Mouse (Mus musculus): Measurements from ENCODE around the gene Spag8. TPM values are rescaled to one million over a fixed set of nuclear protein-coding genes. Genes with fewer than 3 reads are reported as not detected.

The Spag8 gene
- under 1 TPM in 1 of 2 experiments, not detected in 1; 0.26 TPM for total RNA-seq (2021)
- long read RNA-seq, experiment 1, result 0 reads
- long read RNA-seq, experiment 2, result 0 reads

- DNase-seq (ENCODE audit: low spot score in 2 of 2), result no peak
These were observed at the start of gene Spag8 for GRCm38 (mm10) chr4:43653161-43654015. Gene Spag8, minus strand, starts transcription at chr4:43653594.

DNA sequence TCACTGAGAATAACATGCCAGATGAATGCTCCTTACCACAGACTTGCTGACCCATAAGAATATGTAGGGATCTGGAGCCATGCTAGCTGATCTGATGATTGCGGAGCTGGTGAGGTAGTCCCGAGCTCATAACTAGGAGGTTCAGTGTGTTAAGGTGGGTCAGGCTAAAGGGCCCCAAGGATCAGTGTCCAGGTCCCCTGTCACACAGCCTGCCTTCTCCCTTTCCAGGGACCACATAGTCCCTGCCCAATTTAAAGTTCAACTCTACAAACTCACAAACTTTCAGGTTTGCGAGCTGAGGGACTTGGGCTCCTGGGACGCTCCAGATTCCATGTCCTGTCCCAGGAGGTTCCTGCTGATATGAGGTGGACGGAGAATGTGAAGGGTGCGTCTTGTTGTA is 47.3 kb upstream of the Spag8 start, which contains the start of gene Olfr70:
Gene Olfr70 (minus strand): TSS at position 101 of the 400 bp plus-strand sequence.
- DNase-seq (ENCODE audit: low spot score in 2 of 2), result no peak

GRCm38 (mm10) chr4:43696561-43696960 is 43.2 kb upstream of the Spag8 start:
- DNase-seq (ENCODE audit: low spot score in 2 of 2), result no peak

DNA sequence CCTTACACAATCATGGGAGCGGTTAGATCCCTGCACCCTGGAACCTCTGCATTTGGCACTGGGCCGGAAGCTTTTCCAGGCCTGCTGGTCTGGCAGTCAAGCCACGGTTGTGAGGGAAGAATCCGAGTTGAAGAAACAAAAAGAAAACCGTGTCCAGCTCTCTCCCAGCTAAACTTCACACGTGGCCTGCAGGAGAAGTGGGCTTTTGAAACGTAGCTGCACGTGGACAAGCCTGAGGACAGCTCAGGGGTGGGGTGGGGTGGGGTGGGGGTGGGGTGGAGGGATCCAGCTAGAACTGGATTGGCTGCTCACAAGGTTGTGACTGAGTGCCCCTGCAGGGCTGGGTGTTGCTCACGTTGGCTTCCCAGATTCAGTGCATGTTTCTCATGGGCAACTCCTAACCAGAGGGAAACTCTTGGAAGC is 41.9 kb upstream of the Spag8 start:
- DNase-seq (ENCODE audit: low spot score in 2 of 2), result peak in 1 of 2 experiments; percentile 55

- DNase-seq (ENCODE audit: low spot score in 2 of 2), result no peak
These were observed 41.2 kb upstream of the Spag8 start for GRCm38 (mm10) chr4:43694439-43695248.

DNA sequence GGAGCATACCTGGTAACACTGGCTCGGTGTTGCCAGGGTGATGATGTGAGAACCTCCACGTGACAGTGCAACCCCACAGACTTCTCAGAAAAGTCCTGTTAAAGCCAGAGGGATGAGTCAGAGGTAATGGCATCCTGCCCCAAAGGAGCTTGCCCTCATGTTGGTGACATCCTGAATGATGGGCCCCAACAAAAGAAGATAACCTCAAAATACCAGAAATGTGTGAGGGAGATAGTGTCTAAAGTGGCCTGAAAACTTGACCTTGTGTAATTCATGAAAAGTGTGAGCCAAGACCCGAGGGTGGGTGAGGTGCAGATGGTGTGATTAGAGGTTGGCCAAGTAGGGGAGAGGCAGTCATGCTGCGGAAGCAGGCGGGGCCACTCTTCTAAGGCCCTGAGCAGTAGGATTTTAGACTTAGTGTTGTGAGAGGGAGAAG is 40.4 kb upstream of the Spag8 start:
- DNase-seq (ENCODE audit: low spot score in 2 of 2), result no peak

- DNase-seq (ENCODE audit: low spot score in 2 of 2), result no peak
These were observed 37.6 kb upstream of the Spag8 start for GRCm38 (mm10) chr4:43691026-43691425.

GRCm38 (mm10) chr4:43690021-43690420 is 36.6 kb upstream of the Spag8 start:
- no peak for DNase-seq (ENCODE audit: low spot score in 2 of 2)

GRCm38 (mm10) chr4:43679416-43680043 is 26.1 kb upstream of the Spag8 start:
- peak in 1 of 2 experiments; percentile 39 for DNase-seq (ENCODE audit: low spot score in 2 of 2)

GRCm38 (mm10) chr4:43678541-43678940 is 25.1 kb upstream of the Spag8 start:
- no peak for DNase-seq (ENCODE audit: low spot score in 2 of 2)

GRCm38 (mm10) chr4:43675608-43676007 is 22.2 kb upstream of the Spag8 start:
- DNase-seq (ENCODE audit: low spot score in 2 of 2), result no peak

- DNase-seq (ENCODE audit: low spot score in 2 of 2), result no peak
These were observed 21.6 kb upstream of the Spag8 start for GRCm38 (mm10) chr4:43674974-43675373.

DNA sequence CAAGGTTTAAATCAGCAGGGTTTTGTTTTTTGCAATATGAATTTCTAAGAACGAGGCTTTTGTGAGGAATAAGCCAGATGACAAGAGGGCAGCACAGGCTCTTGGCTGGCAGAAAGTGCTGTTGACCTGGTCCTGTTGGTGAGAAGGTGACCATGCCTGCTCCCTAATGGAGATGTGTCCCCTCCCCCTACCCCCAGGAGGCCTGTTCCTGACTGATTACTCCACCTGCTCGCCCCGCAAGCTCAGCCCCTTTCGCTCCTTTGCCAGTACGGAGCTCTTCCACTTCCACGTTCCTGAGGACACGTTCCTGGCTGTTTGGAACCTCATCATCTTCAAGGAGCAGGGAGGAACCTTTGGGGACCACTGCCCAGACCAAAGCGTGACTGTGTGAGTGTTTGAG is 20.3 kb upstream of the Spag8 start:
- DNase-seq (ENCODE audit: low spot score in 2 of 2), result no peak

DNA sequence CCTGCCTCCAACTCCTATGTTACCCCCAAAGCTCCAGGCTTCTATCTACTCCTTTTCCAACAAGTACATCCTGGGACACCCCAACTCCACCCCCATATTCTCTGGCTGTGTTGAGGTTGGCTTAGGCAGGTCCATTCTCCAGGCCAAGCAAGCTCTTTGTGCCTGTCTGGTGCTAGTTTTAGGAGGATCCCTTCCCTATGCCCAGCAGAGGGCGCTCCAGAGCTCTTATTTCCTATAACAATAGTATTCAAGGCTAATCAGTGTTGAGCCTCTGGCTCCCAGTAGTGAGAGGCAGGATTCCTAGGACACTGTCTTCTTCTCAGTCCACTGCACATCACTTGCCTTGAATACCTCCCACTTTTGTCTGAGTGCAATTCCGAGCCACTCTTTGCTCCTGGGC is 18.7 kb upstream of the Spag8 start:
- peak; percentile 83 to 92 for DNase-seq (ENCODE audit: low spot score in 2 of 2)

DNA sequence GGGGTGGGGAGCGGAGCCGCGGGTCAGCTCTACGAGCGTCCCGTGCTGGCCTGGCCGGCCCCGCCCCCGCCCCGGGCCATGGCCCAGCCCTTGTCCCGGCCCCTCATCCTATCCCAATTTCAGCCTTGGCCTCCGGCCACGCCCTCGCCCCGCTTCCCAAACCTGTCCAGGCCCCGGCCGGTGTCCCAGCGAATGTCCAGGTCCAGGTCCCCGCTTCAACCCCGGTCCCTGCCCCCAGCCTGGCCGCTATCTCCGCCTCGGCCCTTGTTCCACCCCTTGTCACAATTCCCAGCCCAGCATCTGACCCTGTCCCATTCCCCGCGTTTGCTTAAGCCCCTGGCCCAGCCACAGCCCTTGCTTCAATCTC is 16.0 kb upstream of the Spag8 start:
- peak; percentile 72 to 80 for DNase-seq (ENCODE audit: low spot score in 2 of 2)

- peak; percentile 75 to 90 for DNase-seq (ENCODE audit: low spot score in 2 of 2)
These were observed 15.5 kb upstream of the Spag8 start, which contains the start of the genes Tmem8b and Fam221b for GRCm38 (mm10) chr4:43668782-43669427. Gene Tmem8b, plus strand, starts transcription at chr4:43668971. Gene Fam221b, minus strand, starts transcription at chr4:43669145.

DNA sequence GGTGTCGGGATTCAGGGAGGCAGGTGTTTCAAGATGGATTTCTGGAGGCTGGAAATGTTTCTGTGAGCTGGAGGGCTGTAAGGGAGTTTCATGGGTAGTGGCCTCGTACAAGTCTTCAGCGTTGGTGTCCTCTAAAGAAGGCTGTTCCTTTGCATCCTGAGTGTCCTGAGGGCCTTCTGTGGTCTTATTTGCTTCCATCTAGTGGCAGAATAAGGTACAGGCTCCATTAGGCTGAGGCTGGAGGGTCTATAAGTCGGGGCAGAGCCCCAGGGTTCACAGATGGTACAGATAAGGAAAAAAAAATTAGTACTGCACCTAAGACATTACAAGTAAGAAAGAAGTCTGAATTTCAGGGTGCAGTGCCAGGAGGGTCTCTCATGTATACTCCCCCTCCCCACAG is 13.0 kb upstream of the Spag8 start:
- no peak for DNase-seq (ENCODE audit: low spot score in 2 of 2)

DNA sequence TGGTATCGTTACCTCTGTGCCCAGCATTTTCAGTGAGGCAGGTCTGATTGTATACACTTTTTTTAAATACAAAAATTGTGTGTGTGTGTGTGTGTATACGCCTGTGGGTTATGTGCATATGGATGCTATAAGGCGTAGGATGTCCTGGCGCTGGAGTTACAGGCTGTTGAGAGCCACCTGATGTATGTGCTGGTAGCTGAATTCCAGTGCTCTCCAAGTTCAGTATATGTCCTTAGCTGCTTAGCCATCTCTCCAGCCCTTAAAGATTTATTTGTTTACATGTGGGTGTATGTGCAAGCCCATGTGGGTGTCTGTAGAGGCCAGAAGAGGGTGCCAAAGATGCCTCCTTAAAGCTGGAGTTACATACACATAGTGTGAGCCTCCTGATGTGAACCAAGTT is 3.8 kb upstream of the Spag8 start:
- no peak for DNase-seq (ENCODE audit: low spot score in 2 of 2)

DNA sequence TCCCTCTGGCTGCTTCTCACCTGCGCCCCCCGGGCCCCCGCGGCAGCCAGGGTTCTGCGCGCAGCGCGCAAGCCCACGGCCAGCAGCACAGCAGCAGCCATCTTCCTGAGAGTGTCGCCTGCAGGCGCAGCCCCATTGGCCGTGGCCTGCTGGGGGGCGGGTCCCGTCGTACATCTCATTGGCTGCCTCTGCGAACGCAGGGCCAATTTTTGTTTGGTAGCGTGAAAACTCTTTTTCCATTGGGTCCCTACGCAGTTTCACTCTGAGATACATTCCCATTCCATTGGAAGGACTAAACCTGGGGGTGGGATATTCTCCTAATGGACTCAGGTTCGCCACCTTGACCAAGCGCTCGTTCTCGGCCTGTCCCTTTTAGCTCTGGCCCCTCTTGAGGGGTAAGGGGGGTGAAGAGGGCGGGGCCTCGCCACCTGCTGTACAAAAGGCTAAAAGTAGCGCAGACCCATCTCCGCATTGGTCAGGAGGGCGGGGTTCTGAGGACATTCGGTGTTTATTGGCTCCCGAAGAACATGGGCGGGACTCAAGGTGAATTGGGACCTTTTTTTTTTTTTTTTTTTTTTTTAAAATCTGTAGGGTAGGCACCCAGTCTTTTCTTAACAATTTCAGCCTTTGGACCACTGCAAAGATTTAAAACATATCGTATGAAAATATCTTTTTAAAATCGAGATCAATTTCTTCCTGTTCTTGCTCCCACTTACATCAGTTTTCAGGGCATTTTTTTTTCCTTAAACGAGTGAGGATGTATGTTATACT is 3.1 kb upstream of the Spag8 start, which contains the start of gene Hint2:
Gene Hint2 (minus strand): TSS at position 128 of the 771 bp plus-strand sequence.
- peak; percentile 83 to 93 for DNase-seq (ENCODE audit: low spot score in 2 of 2)
